Mouse (Mus musculus) induced T-regulatory cell, adult 2 months (primary cell): ENCODE data around the gene Plekhm3.

Experiments
- DNase-seq: peaks from one replicate; pipeline ENCODE4 v3.0.0-alpha.2; 2012; ENCODE audit warnings: low read depth

The Plekhm3 gene

GRCm38 (mm10) chr1:64826348-64827103 lies 130.1 kb downstream of the Plekhm3 start:
- no peak for DNase-seq

- DNase-seq: peak; percentile 1
Observed at GRCm38 (mm10) chr1:64823564-64823963, 133.1 kb downstream of the Plekhm3 start.

GRCm38 (mm10) chr1:64817709-64818108 lies 138.9 kb downstream of the Plekhm3 start:
- no peak for DNase-seq

GRCm38 (mm10) chr1:64813182-64813581 lies 143.4 kb downstream of the Plekhm3 start:
- DNase-seq: no peak

GRCm38 (mm10) chr1:64811956-64812355 lies 144.7 kb downstream of the Plekhm3 start:
- DNase-seq: no peak

GRCm38 (mm10) chr1:64809085-64809484 lies 147.5 kb downstream of the Plekhm3 start:
- DNase-seq: no peak

- no peak for DNase-seq
Observed at GRCm38 (mm10) chr1:64807766-64808165, 148.9 kb downstream of the Plekhm3 start.

- DNase-seq: no peak
Observed at GRCm38 (mm10) chr1:64805217-64805616, 151.4 kb downstream of the Plekhm3 start.

GRCm38 (mm10) chr1:64802631-64803030 lies 154.0 kb downstream of the Plekhm3 start:
- DNase-seq: no peak

- no peak for DNase-seq
Observed at GRCm38 (mm10) chr1:64797621-64798020, 159.0 kb downstream of the Plekhm3 start.

- DNase-seq: peak; percentile 36
Observed at GRCm38 (mm10) chr1:64796867-64797582, 159.6 kb downstream of the Plekhm3 start.

- no peak for DNase-seq
Observed at GRCm38 (mm10) chr1:64795284-64796040, 161.2 kb downstream of the Plekhm3 start.

GRCm38 (mm10) chr1:64794096-64794495 lies 162.5 kb downstream of the Plekhm3 start:
- DNase-seq: no peak

GRCm38 (mm10) chr1:64793234-64793530 lies 163.4 kb downstream of the Plekhm3 start:
- DNase-seq: no peak

- DNase-seq: no peak
Observed at GRCm38 (mm10) chr1:64792521-64793233, 163.9 kb downstream of the Plekhm3 start.

GRCm38 (mm10) chr1:64791826-64792225 lies 164.8 kb downstream of the Plekhm3 start:
- DNase-seq: no peak

GRCm38 (mm10) chr1:64790806-64791790 lies 165.5 kb downstream of the Plekhm3 start:
- no peak for DNase-seq

- DNase-seq: no peak
Observed at GRCm38 (mm10) chr1:64787701-64788515, 168.7 kb downstream of the Plekhm3 start.

- no peak for DNase-seq
Observed at GRCm38 (mm10) chr1:64779863-64780262, 176.8 kb downstream of the Plekhm3 start.

- no peak for DNase-seq
Observed at GRCm38 (mm10) chr1:64779415-64779814, 177.2 kb downstream of the Plekhm3 start.
